Mouse (Mus musculus) ovary, postnatal 10 days (tissue): ENCODE data around the gene Rfc2.
"Not testable (repeated sequence)": the region's sequence is repeated elsewhere in the genome, so short reads cannot be mapped to it uniquely, and the experiment has no call there.

ENCODE experiments used
- DNase-seq: peaks from one replicate; pipeline ENCODE4 v3.0.0; 2022; ENCODE audit warnings: low spot score

Gene Rfc2

DNA sequence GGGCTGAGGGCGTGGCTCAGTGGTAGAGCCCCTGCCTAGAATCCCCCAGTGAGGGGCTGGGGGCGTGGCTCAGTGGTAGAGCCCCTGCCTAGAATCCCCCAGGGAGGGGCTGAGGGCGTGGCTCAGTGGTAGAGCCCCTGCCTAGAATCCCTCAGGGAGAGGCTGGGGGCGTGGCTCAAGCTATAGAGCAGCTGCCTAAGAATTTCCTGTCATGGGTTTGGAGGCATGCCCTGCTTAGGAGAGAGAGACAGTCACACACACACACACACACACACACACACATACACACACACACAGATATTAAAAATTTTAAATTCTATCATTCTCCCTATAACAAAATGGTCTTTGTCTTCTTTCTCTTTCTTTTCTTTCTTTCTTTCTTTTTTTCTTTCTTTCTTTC lies 67.8 kb downstream of the Rfc2 start:
- not testable (repeated sequence) for DNase-seq

DNA sequence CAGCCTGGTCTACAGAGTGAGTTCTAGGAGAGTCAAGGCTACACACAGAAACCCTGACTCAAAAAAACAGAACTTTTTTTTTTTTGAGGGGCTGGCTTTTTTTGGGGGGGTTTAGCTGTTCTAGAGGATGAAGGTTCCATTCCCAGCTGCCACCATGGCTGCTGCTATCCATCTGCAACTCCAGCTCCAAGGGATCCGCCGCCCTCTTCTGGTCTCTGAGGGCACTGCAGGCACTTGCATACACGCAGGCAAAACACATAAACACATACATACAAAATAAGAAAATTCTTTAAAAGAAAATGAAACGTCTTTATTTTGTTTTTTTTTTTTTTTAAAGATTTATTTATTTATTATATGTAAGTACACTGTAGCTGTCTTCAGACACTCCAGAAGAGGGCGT lies 69.8 kb downstream of the Rfc2 start:
- DNase-seq = no peak
